Comparison of ENCODE assay signal across 9 mouse cellular contexts in the genomic region with DNA sequence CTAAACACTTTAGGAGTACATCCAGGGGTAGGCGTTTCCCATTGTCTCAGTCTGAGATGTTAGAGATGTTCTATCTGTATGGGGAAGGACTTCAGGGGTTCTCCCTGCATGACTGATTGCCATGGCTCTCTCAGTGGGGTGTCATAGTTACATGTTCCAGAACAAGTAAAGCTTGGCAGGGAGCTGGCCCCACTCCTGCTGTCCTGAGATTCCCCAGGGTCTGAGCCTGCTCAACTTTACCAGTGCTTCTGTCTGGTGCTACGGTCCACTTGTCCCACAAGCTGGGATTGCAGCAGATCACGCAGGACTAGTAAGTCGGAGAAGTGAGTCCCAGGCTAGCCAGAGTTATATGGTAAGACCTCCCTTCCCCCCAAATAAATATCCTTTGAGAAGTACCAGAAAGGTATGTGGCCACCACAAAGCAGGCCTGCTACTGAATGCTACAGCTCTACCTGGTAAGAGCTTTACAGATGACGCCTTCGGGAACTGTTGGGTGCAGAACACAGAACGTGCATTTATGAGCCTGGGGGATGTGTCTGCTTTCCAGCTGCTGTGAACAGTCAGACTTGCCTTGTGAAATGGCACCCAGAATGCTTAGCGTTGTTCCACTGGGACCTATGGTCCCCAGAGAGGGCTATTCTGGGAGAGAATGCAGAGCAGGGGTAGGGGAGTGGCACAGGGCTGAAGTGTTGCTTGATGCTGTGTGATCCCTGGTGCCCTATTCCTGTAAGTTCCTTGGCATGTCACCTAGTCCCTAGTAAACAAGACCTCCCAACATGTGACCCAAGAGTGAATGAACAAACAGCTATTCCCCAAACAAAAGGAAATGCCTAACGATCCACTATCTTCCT.
A peak's percentile ranks its signal among the peaks of the same experiment; 100 is the strongest.
DNase-seq lines count a peak whose midpoint lies in the region; ATAC-seq and TF ChIP-seq lines count a peak whose summit lies in the region.
"Had no signal": no experiment of that assay in that cellular context is flagged by ENCODE, and none has a peak within 500 bp of the region (broad histone marks: within the 10 kb centered on the region; RNA-seq: fewer than 3 reads in every experiment).

No protein-coding gene starts in this region.

- no peaks in the 10 kb centered on the region for H3K9me3 ChIP-seq in embryonic facial prominence, embryonic 14.5 days (ENCODE audit: control insufficient read depth, low read length)
- no peaks in the 10 kb centered on the region for H3K9me3 ChIP-seq in embryonic facial prominence, embryonic 10.5 days
- H3K9me3 ChIP-seq in limb, embryonic 10.5 days (replicated peaks), result no peaks in the 10 kb centered on the region
- H3K9me3 ChIP-seq: liver, embryonic 13.5 days had no signal

- DNase-seq in embryonic facial prominence, embryonic 14.5 days (ENCODE audit: low spot score), result no peak
- no peak for DNase-seq in embryonic facial prominence, embryonic 10.5 days (ENCODE audit: low spot score)
- DNase-seq in lung, adult 18-20 months, result peak; percentile 58 to 65
- DNase-seq in lung, adult 2 months, result no peak
- DNase-seq in limb, embryonic 10.5 days (ENCODE audit: low spot score), result no peak
- DNase-seq in spleen, postnatal 36 days (ENCODE audit: low spot score in 2 of 2), result peak; percentile 65 to 67
- no peak for DNase-seq in urinary bladder, adult 18-20 months (ENCODE audit: low spot score in 2 of 2)
- no peak for DNase-seq in left cerebral cortex, postnatal 4 days
- DNase-seq: liver, embryonic 13.5 days had no signal

- ATAC-seq in embryonic facial prominence, embryonic 14.5 days (ENCODE audit: low read depth), result peak; percentile 57; the same call in 1 of the 2 replicates

- H3K9ac ChIP-seq in embryonic facial prominence, embryonic 14.5 days (ENCODE audit: low read depth, low read length), result no peak overlapping the region
- H3K9ac ChIP-seq: liver, embryonic 13.5 days had no signal

- H3K4me1 ChIP-seq in embryonic facial prominence, embryonic 14.5 days (ENCODE audit: control insufficient read depth, insufficient read depth, low read length), result no peaks in the 10 kb centered on the region
- H3K4me1 ChIP-seq in embryonic facial prominence, embryonic 10.5 days, result peaks cover 9% of the 10 kb centered on the region
- H3K4me1 ChIP-seq in lung, adult 2 months (ENCODE audit: control insufficient read depth, insufficient read depth, low read length), result peaks cover 8% of the 10 kb centered on the region
- H3K4me1 ChIP-seq in limb, embryonic 10.5 days, result peaks cover 13% of the 10 kb centered on the region
- H3K4me1 ChIP-seq: liver, embryonic 13.5 days had no signal

- no peaks in the 10 kb centered on the region for H3K27me3 ChIP-seq in embryonic facial prominence, embryonic 14.5 days (replicated peaks; ENCODE audit: control insufficient read depth, insufficient read depth, low read length)
- H3K27me3 ChIP-seq in embryonic facial prominence, embryonic 10.5 days (replicated peaks; ENCODE audit: low read depth, poor library complexity, severe bottlenecking), result no peaks in the 10 kb centered on the region
- H3K27me3 ChIP-seq in limb, embryonic 10.5 days (ENCODE audit: low read depth, poor library complexity, severe bottlenecking), result no peaks in the 10 kb centered on the region
- H3K27me3 ChIP-seq: liver, embryonic 13.5 days had no signal

- WGBS in embryonic facial prominence, embryonic 14.5 days, result 75% methylated on average over 9 of the region's 9 CpGs
- WGBS in embryonic facial prominence, embryonic 10.5 days, result 87% methylated on average over 9 of the region's 9 CpGs
- WGBS in lung, adult 2 months, result 63% methylated on average over 9 of the region's 9 CpGs
- WGBS in limb, embryonic 10.5 days, result 86% methylated on average over 9 of the region's 9 CpGs

- no peak for TF ChIP-seq CTCF in lung, adult 2 months (IDR thresholded peaks at IDR 0.05; ENCODE audit: insufficient read depth, low read length)

- H3K36me3 ChIP-seq in embryonic facial prominence, embryonic 14.5 days (ENCODE audit: control insufficient read depth, insufficient read depth, low read length), result no peaks in the 10 kb centered on the region
- no peaks in the 10 kb centered on the region for H3K36me3 ChIP-seq in embryonic facial prominence, embryonic 10.5 days (replicated peaks)
- no peaks in the 10 kb centered on the region for H3K36me3 ChIP-seq in limb, embryonic 10.5 days
- H3K36me3 ChIP-seq: liver, embryonic 13.5 days had no signal

- no peak overlapping the region for H3K4me3 ChIP-seq in embryonic facial prominence, embryonic 14.5 days (ENCODE audit: low read depth, low read length)
- H3K4me3 ChIP-seq in embryonic facial prominence, embryonic 10.5 days, result no peak overlapping the region
- no peak overlapping the region for H3K4me3 ChIP-seq in lung, adult 2 months (replicated peaks; ENCODE audit: extremely low read depth, low read depth, low read length)
- no peak overlapping the region for H3K4me3 ChIP-seq in limb, embryonic 10.5 days
- H3K4me3 ChIP-seq: liver, embryonic 13.5 days had no signal

- intact Hi-C loops in left cerebral cortex, postnatal 4 days (cut with DNase I), result no loop called here

- TF ChIP-seq POLR2A in lung, adult 2 months (IDR thresholded peaks at IDR 0.05; ENCODE audit: borderline replicate concordance, extremely low read depth, low read depth, low read length), result no peak

- no peak overlapping the region for H3K27ac ChIP-seq in embryonic facial prominence, embryonic 14.5 days (replicated peaks; ENCODE audit: low read depth, low read length)
- H3K27ac ChIP-seq in embryonic facial prominence, embryonic 10.5 days (replicated peaks), result no peak overlapping the region
- H3K27ac ChIP-seq in limb, embryonic 10.5 days, result peak overlapping the region; percentile 48; the same call in 1 of the 2 replicates
- H3K27ac ChIP-seq: liver, embryonic 13.5 days had no signal

- H3K4me2 ChIP-seq in embryonic facial prominence, embryonic 14.5 days (ENCODE audit: low read depth, low read length), result no peak overlapping the region
- H3K4me2 ChIP-seq: liver, embryonic 13.5 days had no signal

Comparison
In these comparisons a context has a peak if more than half of its experiments do, and no peak if none do; other contexts are left out.
1. DNase-seq: peak in lung, adult 18-20 months (2 of 2) and spleen, postnatal 36 days (2 of 2); none in embryonic facial prominence, embryonic 14.5 days (single experiment), embryonic facial prominence, embryonic 10.5 days (single experiment), lung, adult 2 months (single experiment), limb, embryonic 10.5 days (single experiment), urinary bladder, adult 18-20 months (0 of 2) and left cerebral cortex, postnatal 4 days (single experiment).